Mouse (Mus musculus): ENCODE results near the gene Dbi. TPM values are rescaled to one million over a fixed set of nuclear protein-coding genes. Genes with fewer than 3 reads are reported as not detected.

Dbi gene
- total RNA-seq, 2 experiments from 2014 or later: 254 to 257 TPM

- no peak for DNase-seq (ENCODE audit: low spot score in 2 of 2)
These were observed 31.7 kb downstream of the Dbi start for GRCm38 (mm10) chr1:120089180-120089579.

- DNase-seq (ENCODE audit: low spot score in 2 of 2): no peak
These were observed 34.2 kb downstream of the Dbi start for GRCm38 (mm10) chr1:120086644-120087043.

- no peak for DNase-seq (ENCODE audit: low spot score in 2 of 2)
These were observed 35.2 kb downstream of the Dbi start for GRCm38 (mm10) chr1:120085696-120086095.

- no peak for DNase-seq (ENCODE audit: low spot score in 2 of 2)
These were observed 36.9 kb downstream of the Dbi start for GRCm38 (mm10) chr1:120083921-120084517.

GRCm38 (mm10) chr1:120082957-120083585 is 37.8 kb downstream of the Dbi start:
- no peak for DNase-seq (ENCODE audit: low spot score in 2 of 2)

- DNase-seq (ENCODE audit: low spot score in 2 of 2): no peak
These were observed 40.2 kb downstream of the Dbi start for GRCm38 (mm10) chr1:120080632-120081031.

GRCm38 (mm10) chr1:120077746-120078410 is 43.0 kb downstream of the Dbi start:
- DNase-seq (ENCODE audit: low spot score in 2 of 2): no peak

- no peak for DNase-seq (ENCODE audit: low spot score in 2 of 2)
These were observed 45.4 kb downstream of the Dbi start for GRCm38 (mm10) chr1:120075507-120075906.

GRCm38 (mm10) chr1:120074931-120075330 is 45.9 kb downstream of the Dbi start:
- DNase-seq (ENCODE audit: low spot score in 2 of 2): no peak

GRCm38 (mm10) chr1:120074307-120074702 is 46.6 kb downstream of the Dbi start:
- DNase-seq (ENCODE audit: low spot score in 2 of 2): no peak

- DNase-seq (ENCODE audit: low spot score in 2 of 2): no peak
These were observed 47.2 kb downstream of the Dbi start, which contains the start of gene Tmem37 for GRCm38 (mm10) chr1:120073519-120074306. Gene Tmem37 (minus strand): TSS chr1:120074074.

GRCm38 (mm10) chr1:120072900-120073299 is 48.0 kb downstream of the Dbi start:
- no peak for DNase-seq (ENCODE audit: low spot score in 2 of 2)

- no peak for DNase-seq (ENCODE audit: low spot score in 2 of 2)
These were observed 49.7 kb downstream of the Dbi start for GRCm38 (mm10) chr1:120071133-120071532.

- DNase-seq (ENCODE audit: low spot score in 2 of 2): no peak
These were observed 50.7 kb downstream of the Dbi start for GRCm38 (mm10) chr1:120070168-120070567.

- DNase-seq (ENCODE audit: low spot score in 2 of 2): no peak
These were observed 51.8 kb downstream of the Dbi start for GRCm38 (mm10) chr1:120069120-120069519.

- DNase-seq (ENCODE audit: low spot score in 2 of 2): no peak
These were observed 54.3 kb downstream of the Dbi start for GRCm38 (mm10) chr1:120066625-120067024.

- no peak for DNase-seq (ENCODE audit: low spot score in 2 of 2)
These were observed 54.7 kb downstream of the Dbi start for GRCm38 (mm10) chr1:120066159-120066558.

- DNase-seq (ENCODE audit: low spot score in 2 of 2): no peak
These were observed 56.7 kb downstream of the Dbi start for GRCm38 (mm10) chr1:120064036-120064682.
